Mouse (Mus musculus) midbrain, embryonic 13.5 days (tissue): ENCODE data around the gene Xxylt1. TPM values are rescaled to one million over a fixed set of nuclear protein-coding genes. Genes with fewer than 3 reads are reported as not detected.

ENCODE experiments used
- ATAC-seq: fragments of 200-750 bp; cut with Nextera tagmentation; 2 replicates; pipeline ENCODE4 v1.8.0; 2017; ENCODE audit warnings: mild to moderate bottlenecking, moderate TSS enrichment, moderate library complexity
- H3K27ac ChIP-seq: fragments of 300-500 bp; sonication (generic); 2 replicates; pipeline ENCODE4 v1.5.1; 2015; ENCODE audit warnings: inconsistent platforms, mild to moderate bottlenecking, moderate library complexity
- H3K27me3 ChIP-seq: fragments of 300-500 bp; sonication (generic); 2 replicates; pipeline ENCODE4 v1.6.1; 2015; ENCODE audit warnings: mild to moderate bottlenecking, inconsistent platforms
- H3K36me3 ChIP-seq: fragments of 300-500 bp; sonication (generic); 2 replicates; pipeline ENCODE4 v1.6.1; 2015; ENCODE audit warnings: mild to moderate bottlenecking, inconsistent platforms
- H3K4me1 ChIP-seq: fragments of 300-500 bp; sonication (generic); replicated peaks from 2 replicates; pipeline ENCODE4 v1.6.1; 2015; ENCODE audit warnings: inconsistent platforms
- H3K4me2 ChIP-seq: fragments of 300-500 bp; sonication (generic); replicated peaks from 2 replicates; pipeline ENCODE4 v1.6.1; 2015; ENCODE audit warnings: moderate library complexity, mild to moderate bottlenecking, inconsistent platforms
- H3K4me3 ChIP-seq: fragments of 300-500 bp; sonication (generic); replicated peaks from 2 replicates; pipeline ENCODE4 v1.5.1; 2015; ENCODE audit warnings: mild to moderate bottlenecking, inconsistent platforms
- H3K9ac ChIP-seq: fragments of 300-500 bp; sonication (generic); replicated peaks from 2 replicates; pipeline ENCODE4 v1.6.1; 2015; ENCODE audit warnings: mild to moderate bottlenecking, inconsistent platforms
- H3K9me3 ChIP-seq: fragments of 300-500 bp; sonication (generic); 2 replicates; pipeline ENCODE4 v1.6.1; 2016; ENCODE audit warnings: mild to moderate bottlenecking, inconsistent platforms
- WGBS: fragments of 180-500 bp; shearing (Covaris S2); methylation state at CpG from one replicate; pipeline ENCODE4 v1.1.7; 2015; 5-methylcytosine and 5-hydroxymethylcytosine counted together
- polyA plus RNA-seq: library from polyadenylated mRNA; unstranded; fragments of >200 nt; fragmentation: Nextera tagmentation; extraction: Ambion mirVana; gene quantifications from 2 replicates; pipeline ENCODE4 v1.2.1, GENCODE M21; 2015

Gene Xxylt1
- 8.5 and 8.8 TPM in 2 replicates for polyA plus RNA-seq

GRCm38 (mm10) chr16:31081125-31081664, at the start of gene Xxylt1:
Gene Xxylt1 (minus strand): TSS chr16:31081432.
- Histone ChIP-seq H3K27ac (peak within 1 kb of the TSS; percentile 91), H3K9me3 (no peaks in the 10 kb centered on the region), H3K27me3 (no peaks in the 10 kb centered on the region), H3K4me1 (peaks cover 16% of the 10 kb centered on the region), H3K4me2 (peak within 1 kb of the TSS; percentile 96), H3K36me3 (no peaks in the 10 kb centered on the region), H3K4me3 (peak within 1 kb of the TSS; percentile 82), H3K9ac (peak within 1 kb of the TSS; percentile 83)
- under 1% methylated on average over 54 of the region's 54 CpGs for WGBS
- peak; percentile 99 for ATAC-seq

DNA sequence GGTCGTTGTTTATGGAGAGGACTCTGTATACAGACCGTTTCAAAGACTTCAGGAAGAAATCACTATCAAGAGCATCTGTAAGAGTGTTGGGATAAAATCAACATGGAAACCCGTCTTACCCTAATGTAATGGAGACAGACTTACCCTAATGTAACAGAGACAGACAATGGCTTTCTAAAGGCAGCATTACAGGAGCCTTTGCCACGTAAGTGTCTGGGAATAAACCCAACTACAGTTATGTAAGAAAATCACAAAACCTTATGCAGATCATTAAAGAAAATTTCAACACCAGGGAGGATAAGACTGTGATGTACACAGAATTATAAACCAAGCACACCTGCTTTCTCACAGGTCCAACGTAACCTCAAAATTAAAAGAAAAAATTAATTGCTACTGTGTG, 46.9 kb upstream of the Xxylt1 start:
- Histone ChIP-seq H3K27me3 (no peaks in the 10 kb centered on the region), H3K9me3 (no peaks in the 10 kb centered on the region), H3K4me1 (no peaks in the 10 kb centered on the region), H3K4me2 (no peak overlapping the region), H3K36me3 (peaks cover 22% of the 10 kb centered on the region), H3K9ac (no peak overlapping the region), H3K27ac (no peak overlapping the region), H3K4me3 (no peak overlapping the region)
- ATAC-seq = no peak
- 95% methylated on average over 5 of the region's 5 CpGs for WGBS

DNA sequence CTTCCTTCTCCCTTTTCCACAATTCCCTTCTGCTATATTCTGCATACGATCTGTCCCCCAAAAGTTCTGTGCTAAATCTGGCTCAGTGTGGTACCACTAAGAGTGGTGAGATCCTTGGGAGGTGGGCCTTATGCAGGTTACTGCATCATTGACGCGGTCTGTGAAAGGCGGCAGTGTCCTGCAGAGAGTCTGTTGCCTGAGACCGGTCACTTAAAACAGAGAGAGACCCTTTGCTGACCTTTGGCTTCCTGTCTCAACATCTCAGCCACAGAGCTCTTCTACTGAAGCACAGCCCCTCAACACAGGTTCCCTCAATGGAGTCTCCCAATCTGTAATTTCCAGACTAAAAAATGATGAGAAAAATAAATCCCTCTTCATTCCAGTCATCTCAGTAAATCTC, 43.8 kb upstream of the Xxylt1 start:
- no peak overlapping the region for H3K4me2 ChIP-seq
- WGBS = 65% methylated on average over 5 of the region's 5 CpGs
- no peaks in the 10 kb centered on the region for H3K27me3 ChIP-seq
- no peak overlapping the region for H3K27ac ChIP-seq
- peaks cover 26% of the 10 kb centered on the region for H3K36me3 ChIP-seq
- no peak for ATAC-seq
- H3K9ac ChIP-seq = no peak overlapping the region
- H3K4me1 ChIP-seq = no peaks in the 10 kb centered on the region
- no peaks in the 10 kb centered on the region for H3K9me3 ChIP-seq
- no peak overlapping the region for H3K4me3 ChIP-seq

DNA sequence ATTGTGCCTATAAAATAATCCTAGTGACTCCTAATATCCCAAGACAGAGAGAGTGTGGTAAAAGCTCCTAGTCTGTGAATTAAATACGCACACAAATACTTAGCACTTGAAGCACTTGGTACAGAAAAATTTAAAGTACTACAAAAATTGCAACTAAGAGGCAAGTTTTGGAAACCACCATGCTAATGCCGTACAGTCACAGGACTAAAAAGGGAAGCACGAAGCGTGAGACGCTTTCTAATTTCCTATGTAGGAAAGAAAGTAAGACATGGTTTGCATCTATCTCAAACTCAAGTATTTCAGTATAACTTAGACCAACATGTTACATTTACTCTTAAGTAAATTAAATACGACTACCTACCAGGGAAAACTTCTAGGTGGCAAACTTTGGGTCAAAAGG, 40.4 kb upstream of the Xxylt1 start:
- Histone ChIP-seq H3K9ac (no peak overlapping the region), H3K9me3 (no peaks in the 10 kb centered on the region), H3K27me3 (no peaks in the 10 kb centered on the region), H3K4me3 (no peak overlapping the region), H3K4me1 (no peaks in the 10 kb centered on the region), H3K27ac (no peak overlapping the region), H3K36me3 (peaks cover 29% of the 10 kb centered on the region), H3K4me2 (no peak overlapping the region)
- WGBS = 94% methylated on average over 6 of the region's 6 CpGs
- no peak for ATAC-seq

DNA sequence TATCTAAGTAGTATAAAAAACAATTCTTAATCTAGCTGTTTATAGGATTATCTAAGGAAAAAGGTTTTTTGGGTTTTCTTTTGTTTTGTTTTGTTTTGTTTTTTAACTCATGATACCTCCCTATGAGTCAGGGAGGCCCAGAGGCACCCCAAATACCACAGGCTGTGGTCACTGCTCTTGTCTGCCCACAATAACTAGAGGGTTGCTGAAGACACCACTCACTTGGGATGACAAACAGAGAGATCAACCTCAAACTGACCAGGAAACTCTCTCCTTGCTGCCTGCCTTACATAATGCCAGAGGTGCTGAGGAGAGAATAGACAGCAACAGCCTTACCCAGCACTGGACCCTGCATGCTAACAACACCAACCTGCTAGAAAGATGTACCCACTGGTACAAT, 32.4 kb upstream of the Xxylt1 start:
- Histone ChIP-seq H3K27ac (no peak overlapping the region), H3K27me3 (no peaks in the 10 kb centered on the region), H3K4me1 (no peaks in the 10 kb centered on the region), H3K4me2 (no peak overlapping the region), H3K36me3 (peaks cover 52% of the 10 kb centered on the region), H3K9ac (no peak overlapping the region), H3K9me3 (no peaks in the 10 kb centered on the region), H3K4me3 (no peak overlapping the region)
- ATAC-seq = no peak

DNA sequence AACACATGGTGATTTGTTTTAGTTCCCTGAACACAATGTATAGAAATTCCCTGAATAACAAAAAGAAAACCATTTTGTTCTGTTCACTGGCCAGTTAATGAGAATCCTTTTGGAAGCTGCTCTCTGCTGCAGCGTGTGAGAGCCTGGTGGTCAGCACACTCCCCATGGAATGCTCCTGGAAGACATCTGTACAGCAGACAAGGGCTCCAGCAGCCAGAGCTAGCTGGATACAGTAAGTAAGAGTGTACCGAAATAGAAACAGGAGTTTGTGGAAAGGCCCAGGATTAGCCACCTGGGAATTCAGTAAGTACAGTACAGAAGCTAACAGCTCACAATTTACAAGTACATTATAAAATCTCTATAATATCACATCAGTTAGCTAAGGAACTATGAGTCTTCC, 20.1 kb upstream of the Xxylt1 start:
- no peaks in the 10 kb centered on the region for H3K9me3 ChIP-seq
- H3K27ac ChIP-seq = no peak overlapping the region
- no peaks in the 10 kb centered on the region for H3K27me3 ChIP-seq
- H3K9ac ChIP-seq = no peak overlapping the region
- WGBS = 82% methylated on average over 2 of the region's 2 CpGs
- ATAC-seq = no peak
- H3K4me1 ChIP-seq = no peaks in the 10 kb centered on the region
- no peak overlapping the region for H3K4me2 ChIP-seq
- H3K4me3 ChIP-seq = no peak overlapping the region
- H3K36me3 ChIP-seq = peaks cover 45% of the 10 kb centered on the region

GRCm38 (mm10) chr16:31099906-31100305, 18.7 kb upstream of the Xxylt1 start:
- Histone ChIP-seq H3K9ac (no peak overlapping the region), H3K4me1 (no peaks in the 10 kb centered on the region), H3K27me3 (no peaks in the 10 kb centered on the region), H3K36me3 (peaks cover 35% of the 10 kb centered on the region), H3K9me3 (no peaks in the 10 kb centered on the region), H3K4me2 (no peak overlapping the region), H3K27ac (no peak overlapping the region), H3K4me3 (no peak overlapping the region)
- no peak for ATAC-seq
- 89% methylated on average over 1 of the region's 1 CpGs for WGBS

- ATAC-seq = no peak
- 46% methylated on average over 6 of the region's 6 CpGs for WGBS
- H3K9me3 ChIP-seq = no peaks in the 10 kb centered on the region
These were observed 12.8 kb upstream of the Xxylt1 start for GRCm38 (mm10) chr16:31094036-31094435.

GRCm38 (mm10) chr16:31093186-31093585, 12.0 kb upstream of the Xxylt1 start:
- Histone ChIP-seq H3K9me3 (no peaks in the 10 kb centered on the region), H3K4me1 (peaks cover 4% of the 10 kb centered on the region; the same call in 1 of the 2 replicates), H3K4me3 (no peak overlapping the region), H3K27me3 (no peaks in the 10 kb centered on the region), H3K27ac (no peak overlapping the region), H3K36me3 (no peaks in the 10 kb centered on the region), H3K9ac (no peak overlapping the region), H3K4me2 (no peak overlapping the region)
- no peak for ATAC-seq
- 24% methylated on average over 9 of the region's 9 CpGs for WGBS

More at GRCm38 (mm10) chr16:31094036-31094435, 12.8 kb upstream of the Xxylt1 start:
- no peak overlapping the region for H3K27ac ChIP-seq
- H3K9ac ChIP-seq = no peak overlapping the region
- H3K36me3 ChIP-seq = no peaks in the 10 kb centered on the region
- H3K27me3 ChIP-seq = no peaks in the 10 kb centered on the region
- no peak overlapping the region for H3K4me3 ChIP-seq
- peaks cover 4% of the 10 kb centered on the region; the same call in 1 of the 2 replicates for H3K4me1 ChIP-seq
- no peak overlapping the region for H3K4me2 ChIP-seq

DNA sequence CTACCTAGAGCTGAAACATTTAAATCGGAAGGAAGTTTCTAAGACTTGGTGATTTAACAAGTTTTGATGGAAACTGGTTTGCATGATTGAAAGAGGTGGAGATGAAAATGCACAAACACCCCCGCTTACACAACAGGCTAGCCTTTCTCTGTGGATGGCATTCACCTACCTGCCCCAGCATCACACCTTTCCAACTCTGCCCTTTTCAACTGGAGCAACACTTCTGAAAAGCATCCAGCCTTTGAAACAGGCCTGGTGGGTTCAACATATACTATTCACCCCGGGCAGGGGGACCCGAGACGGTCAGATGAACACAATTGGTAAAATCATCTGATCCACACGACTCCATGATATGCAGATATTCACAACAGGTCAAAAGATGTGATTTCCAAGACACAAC, 659 bp upstream of the Xxylt1 start:
- Histone ChIP-seq H3K9ac (no peak overlapping the region), H3K27me3 (no peaks in the 10 kb centered on the region), H3K9me3 (no peaks in the 10 kb centered on the region), H3K4me3 (no peak overlapping the region), H3K27ac (no peak overlapping the region), H3K4me1 (peaks cover 16% of the 10 kb centered on the region), H3K36me3 (no peaks in the 10 kb centered on the region), H3K4me2 (peak overlapping the region; percentile 96)
- ATAC-seq = no peak
- 62% methylated on average over 6 of the region's 6 CpGs for WGBS

- Histone ChIP-seq H3K4me1 (peaks cover 16% of the 10 kb centered on the region), H3K9me3 (no peaks in the 10 kb centered on the region), H3K4me3 (peak overlapping the region; percentile 82), H3K27me3 (no peaks in the 10 kb centered on the region), H3K27ac (peak overlapping the region; percentile 91), H3K4me2 (peak overlapping the region; percentile 96), H3K36me3 (no peaks in the 10 kb centered on the region), H3K9ac (peak overlapping the region; percentile 83)
- peak; percentile 74 for ATAC-seq
- under 1% methylated on average over 36 of the region's 36 CpGs for WGBS
These were observed 620 bp downstream of the Xxylt1 start for GRCm38 (mm10) chr16:31080573-31081051.

- Histone ChIP-seq H3K4me2 (no peak overlapping the region), H3K4me3 (no peak overlapping the region), H3K27me3 (no peaks in the 10 kb centered on the region), H3K9ac (no peak overlapping the region), H3K27ac (no peak overlapping the region), H3K4me1 (peaks cover 16% of the 10 kb centered on the region), H3K9me3 (no peaks in the 10 kb centered on the region), H3K36me3 (no peaks in the 10 kb centered on the region)
- ATAC-seq = no peak
- 96% methylated on average over 5 of the region's 5 CpGs for WGBS
These were observed 3.8 kb downstream of the Xxylt1 start for GRCm38 (mm10) chr16:31077396-31077795.

- Histone ChIP-seq H3K9ac (no peak overlapping the region), H3K4me2 (no peak overlapping the region), H3K4me3 (no peak overlapping the region), H3K36me3 (no peaks in the 10 kb centered on the region), H3K27ac (no peak overlapping the region), H3K4me1 (peaks cover 16% of the 10 kb centered on the region), H3K27me3 (no peaks in the 10 kb centered on the region), H3K9me3 (no peaks in the 10 kb centered on the region)
- 89% methylated on average over 8 of the region's 8 CpGs for WGBS
- no peak for ATAC-seq
These were observed 4.8 kb downstream of the Xxylt1 start for GRCm38 (mm10) chr16:31076436-31076835.
